Mouse (Mus musculus) lung, adult 2 months (tissue): ENCODE measurements around the gene Nkapl. TPM values are rescaled to one million over a fixed set of nuclear protein-coding genes. Genes with fewer than 3 reads are reported as not detected.

ENCODE experiments used
- DNase-seq: peaks from one replicate; pipeline ENCODE4 v3.0.0; 2022
- H3K4me1 ChIP-seq: fragments of 200-500 bp; 2 replicates; pipeline ENCODE4 v1.6.1; 2011; ENCODE audit warnings: low read length; ENCODE audit not compliant: control insufficient read depth, insufficient read depth
- H3K4me3 ChIP-seq: fragments of 200-500 bp; replicated peaks from 2 replicates; pipeline ENCODE3; 2011; ENCODE audit warnings: low read depth, mild to moderate bottlenecking, control low read depth, low read length; ENCODE audit errors: extremely low read depth
- CTCF ChIP-seq: fragments of 200-500 bp; IDR thresholded peaks from 2 replicates; pipeline ENCODE4 v1.5.1; 2011; ENCODE audit warnings: mild to moderate bottlenecking, low read length, control low read depth; ENCODE audit not compliant: insufficient read depth
- POLR2A ChIP-seq: fragments of 200-500 bp; IDR thresholded peaks from 2 replicates; pipeline ENCODE4 v1.6.1; 2011; ENCODE audit warnings: low read depth, mild to moderate bottlenecking, control low read depth, low read length, borderline replicate concordance; ENCODE audit errors: extremely low read depth
- WGBS: fragments of 180-500 bp; shearing (Covaris S2); methylation state at CpG from one replicate; pipeline ENCODE4 v1.1.7; 2018; 5-methylcytosine and 5-hydroxymethylcytosine counted together
- polyA plus RNA-seq: library from polyadenylated mRNA; depleted of rRNA; stranded (reverse); fragments of >200 nt; gene quantifications from 2 replicates; pipeline ENCODE4 v1.2.3, GENCODE M21; 2012; rRNA removed

Nkapl gene
- polyA plus RNA-seq, 1 experiment: 0.82 TPM

DNA sequence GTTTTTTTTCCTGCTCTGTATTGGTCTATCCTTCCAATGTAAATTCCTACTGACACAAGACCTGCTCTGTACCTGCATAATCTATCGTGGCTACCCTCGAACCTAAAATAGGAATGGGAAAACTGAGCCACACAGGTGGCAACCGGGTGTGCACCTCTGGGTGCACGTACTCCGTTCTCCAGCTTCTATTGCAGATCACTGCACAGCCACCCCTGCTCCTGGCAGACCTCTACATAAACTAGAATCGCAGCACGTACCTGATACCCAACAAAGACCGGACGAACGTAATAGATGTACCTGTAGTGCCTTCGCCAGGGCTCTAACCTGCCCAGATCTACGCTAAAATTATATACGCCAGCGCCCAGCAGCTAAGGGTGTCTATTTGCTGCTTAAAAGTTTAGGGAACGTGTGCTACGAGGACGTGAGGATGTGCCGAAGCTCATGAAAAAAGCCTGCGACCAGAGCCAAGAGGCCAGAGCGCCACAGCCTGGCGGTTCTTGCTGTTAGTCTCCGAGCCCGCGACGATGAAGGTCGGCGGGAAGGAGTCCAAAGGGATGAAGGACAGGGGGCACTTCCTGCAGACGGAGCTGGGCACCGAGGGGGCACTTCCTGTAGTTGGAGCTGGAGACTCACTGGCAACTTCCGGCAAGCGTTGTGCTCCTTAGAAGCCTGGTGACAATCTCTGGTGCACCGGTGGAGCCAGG is 27.7 kb downstream of the Nkapl start, which contains the start of gene Pgbd1:
Gene Pgbd1, minus strand, starts transcription at position 556 of the 704 bp plus-strand sequence.
- DNase-seq: peak; percentile 46
- Histone ChIP-seq H3K4me3 (peak within 1 kb of the TSS; percentile 66), H3K4me1 (peaks cover 5% of the 10 kb centered on the region)
- TF ChIP-seq POLR2A: no peak
- TF ChIP-seq CTCF: no peak
- 1% methylated on average over 32 of the region's 32 CpGs for WGBS

DNA sequence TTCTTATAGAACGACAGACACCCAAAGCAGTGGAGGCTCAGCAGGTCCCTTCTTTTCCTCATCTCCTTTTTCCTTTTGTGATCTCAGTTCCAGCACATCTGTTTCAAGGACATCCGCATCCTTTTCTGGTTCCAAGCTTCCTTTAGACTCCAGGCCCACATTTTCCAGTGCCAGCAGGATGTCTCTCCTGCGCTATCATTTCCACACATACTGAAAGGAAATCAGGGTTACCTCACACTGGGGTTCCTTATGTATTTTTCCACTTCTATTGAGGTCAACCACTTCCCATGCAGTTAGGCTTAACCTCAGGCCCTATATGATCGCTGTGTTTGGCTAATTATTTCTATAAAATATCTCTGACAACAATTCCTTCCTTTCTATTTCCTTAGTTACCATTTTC is 32.8 kb downstream of the Nkapl start:
- Histone ChIP-seq H3K4me1 (peaks cover 5% of the 10 kb centered on the region), H3K4me3 (no peak overlapping the region)
- TF ChIP-seq POLR2A (no peak), CTCF (no peak)
- WGBS: 65% methylated on average over 4 of the region's 4 CpGs
- DNase-seq: no peak

GRCm38 (mm10) chr13:21427631-21428030 is 40.7 kb downstream of the Nkapl start:
- Histone ChIP-seq H3K4me3 (no peak overlapping the region), H3K4me1 (no peaks in the 10 kb centered on the region)
- DNase-seq: no peak
- 98% methylated on average over 1 of the region's 1 CpGs for whole genome bisulfite sequencing
- TF ChIP-seq POLR2A (no peak), CTCF (no peak)

DNA sequence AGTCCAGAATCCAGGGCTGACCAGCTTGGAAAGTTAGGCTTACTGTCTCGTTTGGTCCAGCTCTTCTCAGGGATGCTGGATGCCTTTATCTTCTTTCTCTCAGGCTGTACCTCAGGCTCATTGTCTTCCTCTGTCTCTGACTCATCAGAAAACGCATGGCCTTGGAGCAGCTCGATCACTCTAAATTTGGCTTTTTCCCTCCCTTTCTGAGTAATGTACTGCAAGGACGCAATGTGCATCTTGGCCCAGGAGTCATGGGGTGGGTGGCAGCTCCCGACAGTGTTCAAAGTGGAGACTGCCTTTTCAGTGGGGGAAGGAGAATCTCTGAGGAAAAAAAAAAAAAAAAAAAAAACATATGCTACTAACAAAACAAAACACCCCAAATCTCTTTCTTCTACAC is 45.0 kb downstream of the Nkapl start:
- TF ChIP-seq POLR2A (no peak), CTCF (no peak)
- no peak for DNase-seq
- no peak overlapping the region for H3K4me3 ChIP-seq
- no peaks in the 10 kb centered on the region for H3K4me1 ChIP-seq
- WGBS: 64% methylated on average over 5 of the region's 5 CpGs

- Histone ChIP-seq H3K4me3 (no peak overlapping the region), H3K4me1 (no peaks in the 10 kb centered on the region)
- WGBS: 54% methylated on average over 6 of the region's 6 CpGs
- no peak for TF ChIP-seq POLR2A
- no peak for TF ChIP-seq CTCF
- DNase-seq: no peak
Observed at GRCm38 (mm10) chr13:21418865-21419264, 49.4 kb downstream of the Nkapl start.

DNA sequence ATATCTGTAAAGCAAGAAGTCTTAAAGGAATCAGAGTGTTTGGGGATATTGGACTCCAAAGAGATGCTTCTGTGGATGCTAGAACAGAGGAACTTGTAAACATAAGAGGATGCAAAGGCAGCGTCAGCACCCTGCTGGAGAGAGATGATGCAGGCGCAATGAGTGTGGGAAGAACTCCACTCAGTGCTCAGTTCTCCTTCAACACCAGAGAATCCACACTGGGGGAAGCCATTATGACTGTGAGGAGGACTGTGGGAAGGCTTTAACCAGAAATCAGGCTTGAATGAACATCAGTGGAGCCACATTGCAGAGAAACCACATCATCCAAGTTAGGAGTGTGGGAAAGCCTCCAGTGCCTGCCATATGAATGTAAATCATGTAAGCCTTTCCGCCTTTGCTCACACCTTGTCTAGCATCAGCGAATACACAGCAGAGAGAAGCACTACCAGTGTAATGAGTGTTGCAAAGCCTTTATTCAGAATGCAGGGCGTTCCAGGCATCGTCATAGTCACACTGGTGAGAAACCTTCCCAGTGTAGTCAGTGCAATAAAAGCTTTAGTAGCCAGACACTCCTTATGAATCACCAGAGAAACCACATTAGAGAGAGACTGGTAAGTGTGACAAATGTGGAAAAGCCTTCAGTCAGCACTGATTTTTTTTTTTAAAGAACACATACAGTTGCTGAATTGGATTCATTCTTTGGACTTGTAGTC is 50.9 kb downstream of the Nkapl start:
- 78% methylated on average over 6 of the region's 6 CpGs for WGBS
- DNase-seq: no peak
- Histone ChIP-seq H3K4me3 (no peak overlapping the region), H3K4me1 (no peaks in the 10 kb centered on the region)
- TF ChIP-seq CTCF (no peak), POLR2A (no peak)

Other genes starting within 250 kb of the Nkapl start
- not detected in 2 replicates for gene Gpx5, start 175.8 kb downstream of the Nkapl start, polyA plus RNA-seq
- gene Gpx6, start 156.4 kb downstream of the Nkapl start, polyA plus RNA-seq: not detected in 2 replicates
- not detected in 2 replicates for gene Olfr1367, start 121.6 kb downstream of the Nkapl start, polyA plus RNA-seq
- gene Zscan12, start 105.7 kb downstream of the Nkapl start, polyA plus RNA-seq: 1.1 and 1.8 TPM in 2 replicates
- 18.2 and 18.7 TPM in 2 replicates for gene Zkscan3, start 65.8 kb downstream of the Nkapl start, polyA plus RNA-seq
- 0.31 and 0.73 TPM in 2 replicates for gene Pgbd1, start 27.5 kb downstream of the Nkapl start, polyA plus RNA-seq
- 12.9 and 21.4 TPM in 2 replicates for gene Zscan26, start 14.8 kb downstream of the Nkapl start, polyA plus RNA-seq
- 1.2 and 1.7 TPM in 2 replicates for gene Zkscan4, start 10.4 kb upstream of the Nkapl start, polyA plus RNA-seq
- gene Gm10065, start 10.9 kb upstream of the Nkapl start, polyA plus RNA-seq: not detected in 2 replicates
- 0.06 TPM in 2 replicates for gene AK157302, start 26.7 kb upstream of the Nkapl start, polyA plus RNA-seq
- 3.0 and 5.0 TPM in 2 replicates for gene Gm11273, start 32.9 kb upstream of the Nkapl start, polyA plus RNA-seq
- 2.5 and 4.7 TPM in 2 replicates for gene Zkscan8, start 62.6 kb upstream of the Nkapl start, polyA plus RNA-seq
- not detected in 2 replicates for gene Olfr1366, start 74.3 kb upstream of the Nkapl start, polyA plus RNA-seq
- not detected in 2 replicates for gene Olfr1535, start 91.4 kb upstream of the Nkapl start, polyA plus RNA-seq
- gene Olfr1364, start 113.2 kb upstream of the Nkapl start, polyA plus RNA-seq: not detected in 2 replicates
- not detected in 2 replicates for gene Olfr1362, start 145.5 kb upstream of the Nkapl start, polyA plus RNA-seq
- gene Olfr11, start 174.0 kb upstream of the Nkapl start, polyA plus RNA-seq: not detected in 2 replicates
- gene Olfr1361, start 194.9 kb upstream of the Nkapl start, polyA plus RNA-seq: not detected in 2 replicates
- not detected in 2 replicates for gene Olfr1360, start 208.9 kb upstream of the Nkapl start, polyA plus RNA-seq
- gene Olfr1359, start 229.6 kb upstream of the Nkapl start, polyA plus RNA-seq: not detected in 2 replicates
- 0.72 and 1.6 TPM in 2 replicates for gene Hist1h2bl, start 247.6 kb upstream of the Nkapl start, polyA plus RNA-seq
- 5.8 and 6.7 TPM in 2 replicates for gene Hist1h2ai, start 247.9 kb upstream of the Nkapl start, polyA plus RNA-seq
- 8.2 and 8.6 TPM in 2 replicates for gene Hist1h3h, start 249.2 kb upstream of the Nkapl start, polyA plus RNA-seq